Mouse (Mus musculus): ENCODE data around the gene Ifng. TPM values are rescaled to one million over a fixed set of nuclear protein-coding genes. Genes with fewer than 3 reads are reported as not detected.

Ifng gene
- polyA plus RNA-seq, 1 experiment from 2014 or later, result not detected

Other genes starting within 250 kb of the Ifng start
- 0.20 and 0.46 TPM in 2 replicates for gene Il22, start 236.1 kb upstream of the Ifng start, polyA plus RNA-seq (2015; fragmentation: Nextera tagmentation; extraction: Ambion mirVana)
- 0.11 and 0.30 TPM in 2 replicates for gene Gm32717, start 200.3 kb upstream of the Ifng start, polyA plus RNA-seq (2015; fragmentation: Nextera tagmentation; extraction: Ambion mirVana)
- 0.11 and 0.30 TPM in 2 replicates for gene Gm32802, start 182.4 kb upstream of the Ifng start, polyA plus RNA-seq (2015; fragmentation: Nextera tagmentation; extraction: Ambion mirVana)
- 0.80 and 0.85 TPM in 2 replicates for gene Iltifb, start 146.0 kb upstream of the Ifng start, polyA plus RNA-seq (2015; fragmentation: Nextera tagmentation; extraction: Ambion mirVana)
- gene Gm9040, start 114.1 kb upstream of the Ifng start, polyA plus RNA-seq (2015; fragmentation: Nextera tagmentation; extraction: Ambion mirVana), result not detected in 2 replicates
- gene Gm9044, start 108.6 kb upstream of the Ifng start, polyA plus RNA-seq (2015; fragmentation: Nextera tagmentation; extraction: Ambion mirVana), result not detected in 2 replicates
- gene Gm9045, start 103.2 kb upstream of the Ifng start, polyA plus RNA-seq (2015; fragmentation: Nextera tagmentation; extraction: Ambion mirVana), result not detected in 2 replicates
- 0.13 TPM in 1 of 2 replicates, not detected in the other for gene Gm9046, start 97.8 kb upstream of the Ifng start, polyA plus RNA-seq (2015; fragmentation: Nextera tagmentation; extraction: Ambion mirVana)
- gene Gm9048, start 92.4 kb upstream of the Ifng start, polyA plus RNA-seq (2015; fragmentation: Nextera tagmentation; extraction: Ambion mirVana), result not detected in 2 replicates
- not detected in 2 replicates for gene Gm9049, start 86.9 kb upstream of the Ifng start, polyA plus RNA-seq (2015; fragmentation: Nextera tagmentation; extraction: Ambion mirVana)